Mouse (Mus musculus): ENCODE data around the gene Haus3. TPM values are rescaled to one million over a fixed set of nuclear protein-coding genes. Genes with fewer than 3 reads are reported as not detected.

Haus3 gene
- total and polyA plus RNA-seq, 3 experiments, result 2.0 to 111 (median 94.2) TPM

- H3K27me3 ChIP-seq (ENCODE audit: insufficient read depth, low read length), result peaks cover 43% of the 10 kb centered on the region
- no peak overlapping the region for H3K4me3 ChIP-seq (ENCODE audit: low read depth, low read length)
- peaks cover 36% of the 10 kb centered on the region for H3K4me1 ChIP-seq (ENCODE audit: insufficient read depth, low read depth, low read length)
- H3K9me3 ChIP-seq (replicated peaks), result no peaks in the 10 kb centered on the region
- no peak for ATAC-seq (ENCODE audit: extremely low read depth, insufficient number of reproducible peaks, low FRiP score, poor library complexity, severe bottlenecking)
- H3K36me3 ChIP-seq (replicated peaks), result no peaks in the 10 kb centered on the region
- no peak for TF ChIP-seq CTCF (IDR thresholded peaks at IDR 0.05; ENCODE audit: low read depth, low read length)
- TF ChIP-seq POLR2AphosphoS5 (IDR thresholded peaks at IDR 0.05; ENCODE audit: insufficient replicate concordance, low read depth, low read length), result no peak
- TF ChIP-seq TAL1 (conservative IDR thresholded peaks at IDR 0.05; ENCODE audit: low read depth, low read length), result no peak
- no peak for TF ChIP-seq GATA2 (IDR thresholded peaks at IDR 0.05; ENCODE audit: borderline replicate concordance, low read depth, low read length)
- DNase-seq (ENCODE audit: low spot score), result no peak
These were observed 21.7 kb upstream of the Haus3 start for GRCm38 (mm10) chr5:34191021-34191420.

- Histone ChIP-seq H3K4me3 (ENCODE audit: low read depth, low read length) (no peak overlapping the region), H3K4me1 (ENCODE audit: insufficient read depth, low read depth, low read length) (peaks cover 39% of the 10 kb centered on the region), H3K9me3 (replicated peaks) (no peaks in the 10 kb centered on the region), H3K36me3 (replicated peaks) (no peaks in the 10 kb centered on the region), H3K27me3 (ENCODE audit: insufficient read depth, low read length) (peaks cover 33% of the 10 kb centered on the region)
- DNase-seq (ENCODE audit: low spot score) (no peak), ATAC-seq (ENCODE audit: extremely low read depth, insufficient number of reproducible peaks, low FRiP score, poor library complexity, severe bottlenecking) (no peak)
- TF ChIP-seq CTCF (IDR thresholded peaks at IDR 0.05; ENCODE audit: low read depth, low read length) (no peak), TAL1 (conservative IDR thresholded peaks at IDR 0.05; ENCODE audit: low read depth, low read length) (no peak), GATA1 (IDR thresholded peaks at IDR 0.05; ENCODE audit: borderline replicate concordance, low read length) (no peak), GATA2 (IDR thresholded peaks at IDR 0.05; ENCODE audit: borderline replicate concordance, low read depth, low read length) (no peak), POLR2AphosphoS5 (IDR thresholded peaks at IDR 0.05; ENCODE audit: insufficient replicate concordance, low read depth, low read length) (no peak)
These were observed 20.2 kb upstream of the Haus3 start for GRCm38 (mm10) chr5:34189521-34189920.

GRCm38 (mm10) chr5:34188856-34189255 lies 19.5 kb upstream of the Haus3 start:
- DNase-seq (ENCODE audit: low spot score) (no peak), ATAC-seq (ENCODE audit: extremely low read depth, insufficient number of reproducible peaks, low FRiP score, poor library complexity, severe bottlenecking) (no peak)
- Histone ChIP-seq H3K4me1 (ENCODE audit: insufficient read depth, low read depth, low read length) (peaks cover 39% of the 10 kb centered on the region), H3K27me3 (ENCODE audit: insufficient read depth, low read length) (peaks cover 30% of the 10 kb centered on the region), H3K36me3 (replicated peaks) (peaks cover 2% of the 10 kb centered on the region), H3K9me3 (replicated peaks) (no peaks in the 10 kb centered on the region), H3K4me3 (ENCODE audit: low read depth, low read length) (no peak overlapping the region; the same call in 1 of the 2 replicates)
- TF ChIP-seq POLR2AphosphoS5 (IDR thresholded peaks at IDR 0.05; ENCODE audit: insufficient replicate concordance, low read depth, low read length) (no peak), CTCF (IDR thresholded peaks at IDR 0.05; ENCODE audit: low read depth, low read length) (no peak), GATA2 (IDR thresholded peaks at IDR 0.05; ENCODE audit: borderline replicate concordance, low read depth, low read length) (no peak), GATA1 (IDR thresholded peaks at IDR 0.05; ENCODE audit: borderline replicate concordance, low read length) (no peak), TAL1 (conservative IDR thresholded peaks at IDR 0.05; ENCODE audit: low read depth, low read length) (no peak)

- H3K4me1 ChIP-seq (ENCODE audit: insufficient read depth, low read depth, low read length), result peaks cover 39% of the 10 kb centered on the region
- H3K27me3 ChIP-seq (ENCODE audit: insufficient read depth, low read length), result peaks cover 25% of the 10 kb centered on the region
- TF ChIP-seq CTCF (IDR thresholded peaks at IDR 0.05; ENCODE audit: low read depth, low read length) (no peak), POLR2AphosphoS5 (IDR thresholded peaks at IDR 0.05; ENCODE audit: insufficient replicate concordance, low read depth, low read length) (no peak), TAL1 (conservative IDR thresholded peaks at IDR 0.05; ENCODE audit: low read depth, low read length) (no peak), GATA1 (IDR thresholded peaks at IDR 0.05; ENCODE audit: borderline replicate concordance, low read length) (no peak), GATA2 (IDR thresholded peaks at IDR 0.05; ENCODE audit: borderline replicate concordance, low read depth, low read length) (no peak)
- peaks cover 8% of the 10 kb centered on the region for H3K36me3 ChIP-seq (replicated peaks)
- DNase-seq (ENCODE audit: low spot score) (peak; percentile 99), ATAC-seq (ENCODE audit: extremely low read depth, insufficient number of reproducible peaks, low FRiP score, poor library complexity, severe bottlenecking) (peak; percentile 95)
- peak within 1 kb of the TSS; percentile 83 for H3K4me3 ChIP-seq (ENCODE audit: low read depth, low read length)
- H3K9me3 ChIP-seq (replicated peaks), result no peaks in the 10 kb centered on the region
These were observed 18.4 kb upstream of the Haus3 start, which contains the start of gene Mxd4 for GRCm38 (mm10) chr5:34187601-34188316. TSS of gene Mxd4 (minus strand) at chr5:34187720.

GRCm38 (mm10) chr5:34186961-34187391 lies 17.6 kb upstream of the Haus3 start:
- H3K36me3 ChIP-seq (replicated peaks), result peaks cover 11% of the 10 kb centered on the region
- H3K4me1 ChIP-seq (ENCODE audit: insufficient read depth, low read depth, low read length), result peaks cover 39% of the 10 kb centered on the region
- peak overlapping the region; percentile 83 for H3K4me3 ChIP-seq (ENCODE audit: low read depth, low read length)
- DNase-seq (ENCODE audit: low spot score) (peak; percentile 50), ATAC-seq (ENCODE audit: extremely low read depth, insufficient number of reproducible peaks, low FRiP score, poor library complexity, severe bottlenecking) (no peak)
- no peak for TF ChIP-seq GATA1 (IDR thresholded peaks at IDR 0.05; ENCODE audit: borderline replicate concordance, low read length)
- no peak for TF ChIP-seq CTCF (IDR thresholded peaks at IDR 0.05; ENCODE audit: low read depth, low read length)
- TF ChIP-seq POLR2AphosphoS5 (IDR thresholded peaks at IDR 0.05; ENCODE audit: insufficient replicate concordance, low read depth, low read length), result no peak
- no peak for TF ChIP-seq TAL1 (conservative IDR thresholded peaks at IDR 0.05; ENCODE audit: low read depth, low read length)
- no peak for TF ChIP-seq GATA2 (IDR thresholded peaks at IDR 0.05; ENCODE audit: borderline replicate concordance, low read depth, low read length)
- no peaks in the 10 kb centered on the region for H3K9me3 ChIP-seq (replicated peaks)
- H3K27me3 ChIP-seq (ENCODE audit: insufficient read depth, low read length), result peaks cover 25% of the 10 kb centered on the region

GRCm38 (mm10) chr5:34186391-34186790 lies 17.1 kb upstream of the Haus3 start:
- peak overlapping the region; percentile 83 for H3K4me3 ChIP-seq (ENCODE audit: low read depth, low read length)
- no peak for ATAC-seq (ENCODE audit: extremely low read depth, insufficient number of reproducible peaks, low FRiP score, poor library complexity, severe bottlenecking)
- peaks cover 12% of the 10 kb centered on the region for H3K36me3 ChIP-seq (replicated peaks)
- no peak for DNase-seq (ENCODE audit: low spot score)
- peaks cover 42% of the 10 kb centered on the region for H3K4me1 ChIP-seq (ENCODE audit: insufficient read depth, low read depth, low read length)
- TF ChIP-seq GATA1 (IDR thresholded peaks at IDR 0.05; ENCODE audit: borderline replicate concordance, low read length) (no peak), CTCF (IDR thresholded peaks at IDR 0.05; ENCODE audit: low read depth, low read length) (no peak), GATA2 (IDR thresholded peaks at IDR 0.05; ENCODE audit: borderline replicate concordance, low read depth, low read length) (no peak), POLR2AphosphoS5 (IDR thresholded peaks at IDR 0.05; ENCODE audit: insufficient replicate concordance, low read depth, low read length) (no peak), TAL1 (conservative IDR thresholded peaks at IDR 0.05; ENCODE audit: low read depth, low read length) (no peak)
- peaks cover 23% of the 10 kb centered on the region for H3K27me3 ChIP-seq (ENCODE audit: insufficient read depth, low read length)
- H3K9me3 ChIP-seq (replicated peaks), result no peaks in the 10 kb centered on the region
